ENCODE assay signal across 28 mouse cellular contexts in genomic region chr6:127715428-127715827, GRCm38 (mm10). TPM values are rescaled to one million over a fixed set of nuclear protein-coding genes. Genes with fewer than 3 reads are reported as not detected.
DNase-seq lines count a peak whose midpoint lies in the region; ATAC-seq and TF ChIP-seq lines count a peak whose summit lies in the region.
"Had no signal": no experiment of that assay in that cellular context is flagged by ENCODE, and none has a peak within 500 bp of the region (broad histone marks: within the 10 kb centered on the region; RNA-seq: fewer than 3 reads in every experiment).

No protein-coding gene starts in this region.

- no peak overlapping the region for H3K4me2 ChIP-seq in heart, embryonic 14.5 days (ENCODE audit: low read length)
- no peak overlapping the region for H3K4me2 ChIP-seq in heart, postnatal 0 days (ENCODE audit: low read depth, low read length)
- no peak overlapping the region for H3K4me2 ChIP-seq in heart, embryonic 12.5 days
- no peak overlapping the region for H3K4me2 ChIP-seq in stomach, postnatal 0 days (replicated peaks; ENCODE audit: low read depth)
- H3K4me2 ChIP-seq: forebrain, embryonic 13.5 days; hindbrain, embryonic 13.5 days; intestine, embryonic 15.5 days had no signal

- 0 out of 2 replicates have a peak, but pooled peaks have one; percentile 16 for ATAC-seq in heart, embryonic 14.5 days (ENCODE audit: insufficient number of reproducible peaks, insufficient read depth, low FRiP score, low read depth)
- no peak for ATAC-seq in heart, postnatal 0 days (ENCODE audit: insufficient read depth, low read depth)
- ATAC-seq in heart, embryonic 12.5 days (ENCODE audit: insufficient number of reproducible peaks, low FRiP score) = no peak
- ATAC-seq in stomach, postnatal 0 days (ENCODE audit: low FRiP score, low TSS enrichment) = no peak
- ATAC-seq: activated CD4-positive, CD25-positive, alpha-beta regulatory T cell, adult 4 months; forebrain, embryonic 13.5 days; forebrain, embryonic 16.5 days; hindbrain, embryonic 16.5 days; intestine, embryonic 15.5 days had no signal

- no peak overlapping the region for H3K27ac ChIP-seq in heart, embryonic 14.5 days (replicated peaks in 1 of 2; ENCODE audit: control insufficient read depth in 1 of 2, insufficient read depth in 1 of 2, low read depth in 2 of 2, low read length in 2 of 2)
- no peak overlapping the region for H3K27ac ChIP-seq in heart, postnatal 0 days (ENCODE audit: low read depth)
- H3K27ac ChIP-seq in heart, embryonic 12.5 days (ENCODE audit: poor library complexity, severe bottlenecking) = no peak overlapping the region
- no peak overlapping the region for H3K27ac ChIP-seq in stomach, postnatal 0 days (replicated peaks)
- H3K27ac ChIP-seq: forebrain, embryonic 10.5 days; forebrain, embryonic 13.5 days; gastrocnemius, adult 2 months; heart, embryonic 10.5 days; hindbrain, embryonic 13.5 days; intestine, embryonic 15.5 days had no signal

- H3K4me3 ChIP-seq in heart, embryonic 14.5 days (ENCODE audit: control insufficient read depth in 1 of 2, insufficient read depth in 1 of 2, low read depth in 1 of 2, low read length in 2 of 2) = no peak overlapping the region
- H3K4me3 ChIP-seq in heart, postnatal 0 days (ENCODE audit: low read depth, low read length) = no peak overlapping the region
- H3K4me3 ChIP-seq in heart, embryonic 12.5 days = no peak overlapping the region
- no peak overlapping the region for H3K4me3 ChIP-seq in stomach, postnatal 0 days (ENCODE audit: low read depth, low read length)
- H3K4me3 ChIP-seq: forebrain, embryonic 10.5 days; forebrain, embryonic 13.5 days; gastrocnemius, adult 2 months; heart, embryonic 10.5 days; hindbrain, embryonic 10.5 days; hindbrain, embryonic 13.5 days; intestine, embryonic 15.5 days had no signal

- DNase-seq in heart, adult 11 months = no peak
- peak; percentile 39 for DNase-seq in heart, postnatal 0 days (ENCODE audit: low spot score)
- peak; percentile 15 for DNase-seq in 3T3-L1 (ENCODE audit: low read depth, low spot score)
- peak; percentile 36 for DNase-seq in brain, embryonic 14.5 days (ENCODE audit: low read depth)
- DNase-seq in stomach, postnatal 0 days (ENCODE audit: low spot score) = no peak
- DNase-seq: adrenal gland, adult 8-10 months; adrenal gland, postnatal 25 days; B cell, adult 2 months; cerebellum, adult 18-20 months; cerebellum, adult 9-10 months; cerebellum, postnatal 14 days; gastrocnemius, adult 2 months; gastrocnemius, postnatal 14 days; heart, postnatal 36 days; kidney, adult 11 months had no signal

- peaks cover 5 to 9% of the 10 kb centered on the region in 2 experiments; a peak in 3 of 4 replicates for H3K4me1 ChIP-seq in heart, embryonic 14.5 days (ENCODE audit: control insufficient read depth in 2 of 2, insufficient read depth in 2 of 2, low read length in 2 of 2)
- H3K4me1 ChIP-seq in heart, postnatal 0 days (ENCODE audit: control insufficient read depth, insufficient read depth) = peaks cover 4% of the 10 kb centered on the region; the same call in 1 of the 2 replicates
- peaks cover 7% of the 10 kb centered on the region for H3K4me1 ChIP-seq in heart, embryonic 12.5 days (replicated peaks)
- no peaks in the 10 kb centered on the region for H3K4me1 ChIP-seq in stomach, postnatal 0 days (replicated peaks; ENCODE audit: control insufficient read depth, insufficient read depth)
- H3K4me1 ChIP-seq: intestine, embryonic 15.5 days had no signal

- no peak for TF ChIP-seq EP300 in heart, postnatal 0 days (IDR thresholded peaks at IDR 0.05; ENCODE audit: low read depth)
- no peak for TF ChIP-seq EP300 in stomach, postnatal 0 days (optimal IDR thresholded peaks at IDR 0.05)

- 24% methylated on average over 5 of the region's 5 CpGs for WGBS in heart, embryonic 14.5 days
- 22% methylated on average over 5 of the region's 5 CpGs for WGBS in heart, postnatal 0 days
- 45% methylated on average over 5 of the region's 5 CpGs for WGBS in heart, embryonic 12.5 days
- WGBS in stomach, postnatal 0 days = 50% methylated on average over 5 of the region's 5 CpGs

- TF ChIP-seq CTCF in heart, postnatal 0 days (IDR thresholded peaks at IDR 0.05; ENCODE audit: low read depth) = no peak
- TF ChIP-seq CTCF in brain, embryonic 14.5 days (IDR thresholded peaks at IDR 0.05; ENCODE audit: borderline replicate concordance, extremely low read depth, insufficient read depth, insufficient read length) = no peak
- TF ChIP-seq CTCF in stomach, postnatal 0 days (IDR thresholded peaks at IDR 0.05; ENCODE audit: low read depth) = no peak

- H3K36me3 ChIP-seq in heart, embryonic 14.5 days (ENCODE audit: control insufficient read depth, insufficient read depth, low read length) = no peaks in the 10 kb centered on the region
- H3K36me3 ChIP-seq in heart, postnatal 0 days (replicated peaks; ENCODE audit: control insufficient read depth, insufficient read depth, low read length) = no peaks in the 10 kb centered on the region
- no peaks in the 10 kb centered on the region for H3K36me3 ChIP-seq in heart, embryonic 12.5 days
- no peaks in the 10 kb centered on the region for H3K36me3 ChIP-seq in stomach, postnatal 0 days (ENCODE audit: control insufficient read depth, insufficient read depth, low read length)
- H3K36me3 ChIP-seq: forebrain, embryonic 10.5 days; heart, embryonic 10.5 days; intestine, embryonic 15.5 days had no signal

- H3K27me3 ChIP-seq in heart, embryonic 14.5 days (ENCODE audit: control insufficient read depth, insufficient read depth, low read length) = no peaks in the 10 kb centered on the region
- H3K27me3 ChIP-seq in heart, postnatal 0 days (ENCODE audit: control insufficient read depth, insufficient read depth, low read length) = no peaks in the 10 kb centered on the region
- no peaks in the 10 kb centered on the region for H3K27me3 ChIP-seq in heart, embryonic 12.5 days (replicated peaks)
- H3K27me3 ChIP-seq in stomach, postnatal 0 days (ENCODE audit: control insufficient read depth, insufficient read depth, low read length) = no peaks in the 10 kb centered on the region
- H3K27me3 ChIP-seq: forebrain, embryonic 13.5 days; hindbrain, embryonic 13.5 days; intestine, embryonic 15.5 days had no signal

- no peaks in the 10 kb centered on the region for H3K9me3 ChIP-seq in heart, embryonic 14.5 days (ENCODE audit: control insufficient read depth, low read length)
- H3K9me3 ChIP-seq in heart, postnatal 0 days (replicated peaks; ENCODE audit: control insufficient read depth, low read length) = no peaks in the 10 kb centered on the region
- H3K9me3 ChIP-seq in heart, embryonic 12.5 days (replicated peaks) = no peaks in the 10 kb centered on the region
- no peaks in the 10 kb centered on the region for H3K9me3 ChIP-seq in stomach, postnatal 0 days (ENCODE audit: control insufficient read depth, low read length)
- H3K9me3 ChIP-seq: forebrain, embryonic 10.5 days; forebrain, embryonic 13.5 days; heart, embryonic 10.5 days; hindbrain, embryonic 10.5 days; hindbrain, embryonic 13.5 days; intestine, embryonic 15.5 days had no signal

- TF ChIP-seq POLR2A in brain, embryonic 14.5 days (IDR thresholded peaks at IDR 0.05; ENCODE audit: borderline replicate concordance, extremely low read depth, insufficient read depth, insufficient read length, poor library complexity, severe bottlenecking) = no peak

- H3K9ac ChIP-seq in heart, embryonic 14.5 days (ENCODE audit: low read length) = no peak overlapping the region
- no peak overlapping the region for H3K9ac ChIP-seq in heart, postnatal 0 days (replicated peaks; ENCODE audit: low read depth, low read length)
- H3K9ac ChIP-seq in heart, embryonic 12.5 days = no peak overlapping the region
- H3K9ac ChIP-seq in stomach, postnatal 0 days (ENCODE audit: low read length) = no peak overlapping the region
- H3K9ac ChIP-seq: forebrain, embryonic 13.5 days; hindbrain, embryonic 13.5 days; intestine, embryonic 15.5 days had no signal

RNA-seq across cellular contexts. Expression of gene Prmt8, which starts 53.8 kb away (rescaled TPM):
- polyA plus RNA-seq in heart, embryonic 14.5 days (2014; fragmentation: Nextera tagmentation; extraction: Ambion mirVana) = 0.09 TPM in 2 replicates
- total RNA-seq in heart, postnatal 0 days (2014; rRNA removed; ENCODE audit: low replicate concordance) = 0.08 TPM in 1 of 2 replicates, not detected in the other
- polyA plus RNA-seq in heart, postnatal 0 days (2015; fragmentation: Nextera tagmentation; extraction: Ambion mirVana) = not detected in 2 replicates
- polyA plus RNA-seq in heart, embryonic 12.5 days (2016; fragmentation: Nextera tagmentation; extraction: Ambion mirVana) = 0.79 and 0.96 TPM in 2 replicates
- 15.0 and 24.9 TPM in 2 replicates for polyA plus RNA-seq in brain, embryonic 14.5 days (2012; rRNA removed)
- 0.12 TPM in 1 of 2 replicates, not detected in the other for polyA plus RNA-seq in stomach, postnatal 0 days (2015; fragmentation: Nextera tagmentation; extraction: Ambion mirVana)
- total RNA-seq: adrenal gland, postnatal 25 days; gastrocnemius, adult 2 months; gastrocnemius, postnatal 14 days; heart, adult 18-20 months; heart, postnatal 36 days; MEL had no signal
- polyA plus RNA-seq: activated CD4-positive, CD25-positive, alpha-beta regulatory T cell, adult 4 months had no signal

Comparison
In these comparisons a context has a peak if more than half of its experiments do, and no peak if none do; other contexts are left out.
1. DNase-seq: peak in heart, postnatal 0 days (single experiment), 3T3-L1 (single experiment) and brain, embryonic 14.5 days (single experiment); none in heart, adult 11 months (single experiment) and stomach, postnatal 0 days (single experiment).